8 mouse cellular contexts compared by ENCODE assay signal in the genomic region with DNA sequence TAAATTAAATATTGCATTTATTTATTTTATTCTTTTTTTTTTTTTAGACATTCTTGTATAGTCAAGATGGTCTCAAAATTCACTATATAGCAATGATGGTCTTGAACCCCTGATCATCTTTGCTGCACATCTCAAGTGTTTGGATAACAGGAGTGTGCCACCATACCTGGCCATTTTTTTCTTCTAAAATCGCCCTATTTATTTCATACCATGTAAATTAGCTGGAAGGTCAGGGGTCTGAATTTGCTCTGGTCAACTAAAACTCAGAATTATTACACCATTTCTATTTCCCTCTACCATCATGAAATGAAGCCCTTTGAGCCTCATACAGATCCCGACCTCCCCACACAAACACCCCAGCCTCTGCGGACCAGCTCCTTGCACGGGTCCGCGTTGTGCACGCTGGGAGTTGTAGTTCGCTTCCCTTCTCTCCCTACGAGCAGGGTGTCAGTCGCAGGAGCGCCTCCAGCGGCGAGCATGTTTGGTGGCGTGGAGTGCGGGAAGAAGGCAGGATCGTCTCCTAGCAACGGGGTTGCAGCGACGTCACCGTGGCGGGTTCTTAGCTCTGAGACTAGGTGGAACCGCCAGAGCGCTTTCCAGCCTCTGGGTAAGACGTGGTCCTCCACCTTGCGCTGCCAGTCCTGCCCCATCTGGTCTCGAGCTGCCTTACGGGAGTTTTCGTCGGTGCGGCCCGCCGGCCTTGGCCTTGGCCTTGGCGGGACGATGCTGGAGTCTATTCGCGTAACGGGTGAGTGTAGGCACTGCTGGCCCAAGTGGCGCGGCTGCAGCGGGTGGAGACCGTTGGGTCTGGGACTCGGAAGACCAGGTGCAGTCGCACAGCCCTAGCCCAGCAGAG. TPM values are rescaled to one million over a fixed set of nuclear protein-coding genes. Genes with fewer than 3 reads are reported as not detected.
DNase-seq lines count a peak whose midpoint lies in the region; ATAC-seq lines count a peak whose summit lies in the region.

A gene (plus strand): TSS at position 512 of the 856 bp plus-strand sequence.

- peak within 1 kb of the TSS; percentile 58 for H3K9ac ChIP-seq in intestine, embryonic 14.5 days (ENCODE audit: low read length)

- H3K9me3 ChIP-seq in intestine, embryonic 14.5 days (ENCODE audit: control insufficient read depth, low read length): no peaks in the 10 kb centered on the region

- intact Hi-C loops in left cerebral cortex, postnatal 10 days (cut with DNase I): no loop called here

- peak within 1 kb of the TSS; percentile 78 for H3K4me2 ChIP-seq in intestine, embryonic 14.5 days (ENCODE audit: low read length)

- H3K27me3 ChIP-seq in intestine, embryonic 14.5 days (replicated peaks; ENCODE audit: control insufficient read depth, insufficient read depth, low read length): no peaks in the 10 kb centered on the region

- H3K36me3 ChIP-seq in intestine, embryonic 14.5 days (ENCODE audit: control insufficient read depth, insufficient read depth, low read length): no peaks in the 10 kb centered on the region

- peak; percentile 97 for ATAC-seq in intestine, embryonic 14.5 days (replicated peaks; ENCODE audit: low FRiP score, low TSS enrichment, low read depth)
- peak; percentile 100 for ATAC-seq in megakaryocyte progenitor cell, adult 5-6 weeks (replicated peaks; ENCODE audit: poor library complexity)

- peak within 1 kb of the TSS; percentile 65 for H3K4me3 ChIP-seq in intestine, embryonic 14.5 days (ENCODE audit: low read depth, low read length)

- H3K27ac ChIP-seq in intestine, embryonic 14.5 days (ENCODE audit: low read depth): no peak within 1 kb of the TSS

- H3K4me1 ChIP-seq in intestine, embryonic 14.5 days (replicated peaks; ENCODE audit: control insufficient read depth, insufficient read depth, low read length): no peaks in the 10 kb centered on the region

- under 1% methylated on average over 43 of the region's 43 CpGs for WGBS in intestine, embryonic 14.5 days

- DNase-seq in adrenal gland, adult 2 months: peak; percentile 97
- peak; percentile 97 for DNase-seq in embryo, embryonic 11 days
- DNase-seq in gastrocnemius, postnatal 25 days: peak; percentile 94
- DNase-seq in intestine, embryonic 14.5 days (ENCODE audit: low spot score): peak; percentile 96
- DNase-seq in left cerebral cortex, postnatal 10 days (ENCODE audit: extremely low spot score in 1 of 2, low spot score in 2 of 2): peak; percentile 97 to 98
- DNase-seq in right cerebral cortex, postnatal 10 days (ENCODE audit: low spot score in 2 of 2): peak; percentile 99
- DNase-seq in urinary bladder, postnatal 14 days (ENCODE audit: low spot score): peak; percentile 96

RNA-seq across cellular contexts. Expression of the gene that starts here (rescaled TPM):
- total RNA-seq in adrenal gland, adult 2 months (2021): 10 to 100 TPM in 1 of 2 experiments, 1 to 10 TPM in 1; 3.7 to 11.9 TPM
- 1.2 and 1.3 TPM in 2 replicates for polyA plus RNA-seq in adrenal gland, adult 2 months (2012; rRNA removed)
- total RNA-seq in gastrocnemius, postnatal 25 days (2021): under 1 TPM; 0.20 to 0.86 TPM
- 5.3 and 5.9 TPM in 2 replicates for polyA plus RNA-seq in intestine, embryonic 14.5 days (2014; fragmentation: Nextera tagmentation; extraction: Ambion mirVana)
- total RNA-seq in left cerebral cortex, postnatal 10 days (2021): 1 to 10 TPM; 7.8 to 8.9 TPM
- 2.1 and 2.5 TPM in 2 replicates for total RNA-seq in megakaryocyte progenitor cell, adult 5-6 weeks (2015)
- 2.2 and 5.4 TPM in 2 replicates for total RNA-seq in megakaryocyte progenitor cell, adult 5-6 weeks (2017)

Comparison
In these comparisons a context has a peak if more than half of its experiments do, and no peak if none do; other contexts are left out.
1. Peak in DNase-seq in gastrocnemius, postnatal 25 days; RNA of the gene not detected or under 1 TPM.